Mouse (Mus musculus) small intestine, adult 2 months (tissue): Measurements from ENCODE around the gene Plbd2.

Experiments
- CTCF ChIP-seq: fragments of 200-500 bp; IDR thresholded peaks from 2 replicates; pipeline ENCODE4 v1.5.1; 2012; ENCODE audit warnings: low read depth, mild to moderate bottlenecking, control low read depth, inconsistent platforms, low read length, moderate library complexity, mixed read lengths; ENCODE audit not compliant: insufficient replicate concordance, insufficient read length; ENCODE audit errors: extremely low read depth
- POLR2A ChIP-seq: fragments of 200-500 bp; IDR thresholded peaks from 2 replicates; pipeline ENCODE4 v1.6.1; 2012; ENCODE audit warnings: low read depth, mild to moderate bottlenecking, control low read depth, inconsistent platforms, low read length, moderate library complexity

DNA sequence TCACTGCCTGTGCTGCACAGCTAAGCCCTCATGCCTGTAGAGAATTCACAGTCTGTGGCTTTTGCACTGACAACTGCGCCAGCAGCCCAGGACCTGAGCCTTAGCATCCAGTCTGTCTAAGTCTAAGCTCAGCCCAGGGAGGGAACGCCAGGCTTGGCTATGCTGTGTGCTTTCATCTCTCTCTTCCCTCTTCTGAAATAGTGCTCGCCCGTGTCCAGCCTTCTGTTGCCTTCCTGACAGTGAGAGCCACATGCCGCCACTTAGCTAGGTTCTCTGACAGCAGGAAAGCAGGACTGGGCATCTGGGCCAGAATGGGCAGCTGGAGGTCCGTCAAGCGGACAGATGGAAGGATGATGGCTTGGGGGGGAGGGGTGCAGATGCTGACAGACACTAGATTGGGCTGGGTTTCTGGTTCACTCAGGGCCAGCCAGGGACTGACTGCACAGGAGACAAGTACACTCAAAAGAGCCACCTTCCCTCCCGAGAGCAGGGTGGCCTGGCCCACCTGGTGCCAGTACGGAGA is 9.5 kb downstream of the Plbd2 start:
- TF ChIP-seq CTCF (no peak), POLR2A (no peak)
